Mouse (Mus musculus) adipose tissue, adult 10 weeks (tissue): ENCODE data around the gene Lcn2. TPM values are rescaled to one million over a fixed set of nuclear protein-coding genes. Genes with fewer than 3 reads are reported as not detected.

ENCODE experiments used
- polyA plus RNA-seq: library from polyadenylated mRNA; stranded (reverse); fragments of 350-450 nt; fragmentation: Illumina TruSeq; extraction: RNeasy Lipid Tissue Mini Kit (QIAGEN cat#74804); gene quantifications from one replicate; pipeline ENCODE4 v1.2.3, GENCODE M21; 2014; ENCODE audit warnings: low read depth, low replicate concordance

Lcn2 gene
- polyA plus RNA-seq: 3,725 TPM

GRCm38 (mm10) chr2:32387706-32388490 lies at the start of gene Lcn2:
Gene Lcn2 (minus strand): TSS chr2:32388252.

GRCm38 (mm10) chr2:32395484-32395945 lies 7.5 kb upstream of the Lcn2 start, which contains the start of gene Ptges2:
Gene Ptges2 (plus strand): TSS chr2:32395896.

GRCm38 (mm10) chr2:32381775-32382223 lies 6.3 kb downstream of the Lcn2 start, which contains the start of gene 1110008P14Rik:
Gene 1110008P14Rik (minus strand): TSS chr2:32381938.

GRCm38 (mm10) chr2:32353007-32353542 lies 35.0 kb downstream of the Lcn2 start, which contains the start of gene Dnm1:
Gene Dnm1 (minus strand): TSS chr2:32353338.

GRCm38 (mm10) chr2:32352151-32353006 lies 35.7 kb downstream of the Lcn2 start, which contains the start of gene Ciz1:
Gene Ciz1 (plus strand): TSS chr2:32352327.

Other genes with a start within 250 kb of the Lcn2 start
- gene Prrc2b, start 237.2 kb downstream of the Lcn2 start, polyA plus RNA-seq: 70.3 TPM
- 28.9 TPM for gene Pomt1, start 151.7 kb downstream of the Lcn2 start, polyA plus RNA-seq
- gene Uck1, start 128.1 kb downstream of the Lcn2 start, polyA plus RNA-seq: 132 TPM
- 56.8 TPM for gene Golga2, start 100.9 kb downstream of the Lcn2 start, polyA plus RNA-seq
- gene Swi5, start 100.2 kb downstream of the Lcn2 start, polyA plus RNA-seq: 435 TPM
- 72.0 TPM for gene Ciz1, start 35.9 kb downstream of the Lcn2 start, polyA plus RNA-seq
- gene Dnm1, start 34.9 kb downstream of the Lcn2 start, polyA plus RNA-seq: 15.8 TPM
- 149 TPM for gene 1110008P14Rik, start 6.3 kb downstream of the Lcn2 start, polyA plus RNA-seq
- gene Ptges2, start 7.6 kb upstream of the Lcn2 start, polyA plus RNA-seq: 33.6 TPM
- gene Naif1, start 62.2 kb upstream of the Lcn2 start, polyA plus RNA-seq: 3.6 TPM
- gene Slc25a25, start 63.2 kb upstream of the Lcn2 start, polyA plus RNA-seq: 25.0 TPM
- gene Fam102a, start 147.1 kb upstream of the Lcn2 start, polyA plus RNA-seq: 29.4 TPM
- gene Dpm2, start 182.6 kb upstream of the Lcn2 start, polyA plus RNA-seq: 87.5 TPM
- not detected for gene Pip5kl1, start 186.5 kb upstream of the Lcn2 start, polyA plus RNA-seq
- gene 9430097D07Rik, start 187.4 kb upstream of the Lcn2 start, polyA plus RNA-seq: not detected
- gene St6galnac4, start 198.8 kb upstream of the Lcn2 start, polyA plus RNA-seq: 28.3 TPM
- 24.1 TPM for gene St6galnac6, start 211.5 kb upstream of the Lcn2 start, polyA plus RNA-seq
- gene Ak1, start 233.5 kb upstream of the Lcn2 start, polyA plus RNA-seq: 38.9 TPM